9 mouse cellular contexts compared by ENCODE assay signal in genomic region chr4:153018138-153018921, GRCm38 (mm10).
DNase-seq lines count a peak whose midpoint lies in the region; ATAC-seq lines count a peak whose summit lies in the region.
"Had no signal": no experiment of that assay in that cellular context is flagged by ENCODE, and none has a peak within 500 bp of the region (broad histone marks: within the 10 kb centered on the region; RNA-seq: fewer than 3 reads in every experiment).

No protein-coding gene starts in this region.

- H3K27me3 ChIP-seq in forebrain, embryonic 11.5 days (ENCODE audit: control insufficient read depth, insufficient read depth, low read length) = no peaks in the 10 kb centered on the region
- H3K27me3 ChIP-seq in midbrain, embryonic 15.5 days (replicated peaks) = no peaks in the 10 kb centered on the region
- H3K27me3 ChIP-seq: embryonic facial prominence, embryonic 12.5 days; Patski had no signal

- H3K27ac ChIP-seq in forebrain, embryonic 11.5 days (ENCODE audit: low read depth, low read length) = no peak overlapping the region
- H3K27ac ChIP-seq in midbrain, embryonic 15.5 days = peak overlapping the region; percentile 58
- H3K27ac ChIP-seq: embryonic facial prominence, embryonic 12.5 days had no signal

- no peaks in the 10 kb centered on the region for H3K9me3 ChIP-seq in forebrain, embryonic 11.5 days (ENCODE audit: control insufficient read depth, low read length)
- no peaks in the 10 kb centered on the region for H3K9me3 ChIP-seq in midbrain, embryonic 15.5 days
- H3K9me3 ChIP-seq: embryonic facial prominence, embryonic 12.5 days had no signal

- H3K4me1 ChIP-seq in forebrain, embryonic 11.5 days (replicated peaks; ENCODE audit: control insufficient read depth, insufficient read depth, low read length) = peaks cover 4% of the 10 kb centered on the region; the same call in 1 of the 2 replicates
- H3K4me1 ChIP-seq in midbrain, embryonic 15.5 days = peaks cover 12% of the 10 kb centered on the region
- H3K4me1 ChIP-seq: embryonic facial prominence, embryonic 12.5 days had no signal

- H3K4me2 ChIP-seq in forebrain, embryonic 11.5 days (ENCODE audit: low read depth, low read length, severe bottlenecking) = no peak overlapping the region
- peak overlapping the region; percentile 32 for H3K4me2 ChIP-seq in midbrain, embryonic 15.5 days
- H3K4me2 ChIP-seq: embryonic facial prominence, embryonic 12.5 days had no signal

- peak; percentile 82 for DNase-seq in brain, adult 2 months (ENCODE audit: low read depth, low spot score)
- no peak for DNase-seq in forebrain, embryonic 11.5 days (ENCODE audit: low spot score)
- peak; percentile 75 to 85 for DNase-seq in layer of hippocampus, adult 18-20 months (ENCODE audit: low spot score in 2 of 2)
- DNase-seq in cerebellum, adult 11 months = no peak
- no peak for DNase-seq in cerebellum, postnatal 25 days
- DNase-seq in urinary bladder, postnatal 36 days (ENCODE audit: low spot score in 2 of 2) = no peak

- H3K36me3 ChIP-seq in forebrain, embryonic 11.5 days (ENCODE audit: control insufficient read depth, insufficient read depth, low read length) = no peaks in the 10 kb centered on the region
- H3K36me3 ChIP-seq in midbrain, embryonic 15.5 days (replicated peaks) = no peaks in the 10 kb centered on the region
- H3K36me3 ChIP-seq: embryonic facial prominence, embryonic 12.5 days had no signal

- no peak overlapping the region for H3K9ac ChIP-seq in forebrain, embryonic 11.5 days (ENCODE audit: low read length)
- H3K9ac ChIP-seq in midbrain, embryonic 15.5 days = no peak overlapping the region
- H3K9ac ChIP-seq: embryonic facial prominence, embryonic 12.5 days had no signal

- no peak overlapping the region for H3K4me3 ChIP-seq in forebrain, embryonic 11.5 days (ENCODE audit: low read depth, low read length)
- H3K4me3 ChIP-seq in midbrain, embryonic 15.5 days = no peak overlapping the region
- H3K4me3 ChIP-seq: embryonic facial prominence, embryonic 12.5 days had no signal

- ATAC-seq in forebrain, embryonic 11.5 days (replicated peaks; ENCODE audit: low FRiP score) = peak; percentile 64
- peak; percentile 42; the same call in 1 of the 2 replicates for ATAC-seq in midbrain, embryonic 15.5 days (replicated peaks)
- ATAC-seq: Patski had no signal

- WGBS in forebrain, embryonic 11.5 days = 58% methylated on average over 28 of the region's 28 CpGs
- 33% methylated on average over 28 of the region's 28 CpGs for WGBS in midbrain, embryonic 15.5 days

Comparison
In these comparisons a context has a peak if more than half of its experiments do, and no peak if none do; other contexts are left out.
1. DNase-seq: peak in brain, adult 2 months (single experiment) and layer of hippocampus, adult 18-20 months (2 of 2); none in forebrain, embryonic 11.5 days (single experiment), cerebellum, adult 11 months (single experiment), cerebellum, postnatal 25 days (0 of 2) and urinary bladder, postnatal 36 days (0 of 2).